Mouse (Mus musculus): ENCODE data around the gene Chit1.

- no peak for TF ChIP-seq GATA1 (IDR thresholded peaks at IDR 0.05; ENCODE audit: borderline replicate concordance, low read length)
- TF ChIP-seq FLI1 (IDR thresholded peaks at IDR 0.05; ENCODE audit: low read length), result no peak
These were observed 45.7 kb upstream of the Chit1 start for GRCm38 (mm10) chr1:134065241-134065809.
